Mouse (Mus musculus) myocyte (in vitro differentiated cells): ENCODE results near the gene Rasal3. TPM values are rescaled to one million over a fixed set of nuclear protein-coding genes. Genes with fewer than 3 reads are reported as not detected.

ENCODE experiments used
- H3K27me3 ChIP-seq: one replicate; pipeline ENCODE4 v1.6.1; 2011; ENCODE audit not compliant: control insufficient read depth, insufficient read depth, insufficient read length
- H3K36me3 ChIP-seq: one replicate; pipeline ENCODE4 v1.6.1; 2011; ENCODE audit not compliant: control insufficient read depth, insufficient read depth
- H3K4me2 ChIP-seq: one replicate; pipeline ENCODE4 v1.6.1; 2011; ENCODE audit warnings: low read depth, control low read depth
- H3K4me3 ChIP-seq: one replicate; pipeline ENCODE4 v1.5.1; 2011; ENCODE audit warnings: mild to moderate bottlenecking, control low read depth, moderate library complexity
- H3K79me2 ChIP-seq: one replicate; pipeline ENCODE4 v1.6.1; 2011; ENCODE audit not compliant: control insufficient read depth, insufficient read depth
- H3ac ChIP-seq: one replicate; pipeline ENCODE4 v1.6.1; 2011; ENCODE audit not compliant: control insufficient read depth, insufficient read length
- CEBPB ChIP-seq: IDR thresholded peaks from 2 replicates; pipeline ENCODE4 v1.6.1; 2011; ENCODE audit warnings: mild to moderate bottlenecking, moderate library complexity; ENCODE audit not compliant: poor library complexity, insufficient read depth, severe bottlenecking
- E2F4 ChIP-seq: IDR thresholded peaks from one replicate; pipeline ENCODE4 v1.6.1; 2011; ENCODE audit warnings: mild to moderate bottlenecking, control low read depth, moderate library complexity; ENCODE audit not compliant: insufficient read depth
- MAX ChIP-seq: IDR thresholded peaks from one replicate; pipeline ENCODE4 v1.6.1; 2011; ENCODE audit warnings: low read depth, mild to moderate bottlenecking, control low read depth
- MYOD1 ChIP-seq, 3 experiments: IDR thresholded peaks; one replicate each; pipeline ENCODE4 v1.6.1; 2011; ENCODE audit warnings: control low read depth in 2 of 3, low read depth in 2 of 3, mild to moderate bottlenecking in 2 of 3, moderate library complexity in 1 of 3; ENCODE audit not compliant: insufficient read length in 2 of 3, control insufficient read depth in 1 of 3
- MYOG ChIP-seq, 3 experiments: IDR thresholded peaks; one replicate each; pipeline ENCODE4 v1.6.1; 2011; ENCODE audit warnings: control low read depth in 2 of 3, low read depth in 2 of 3, mild to moderate bottlenecking in 2 of 3; ENCODE audit not compliant: insufficient read length in 2 of 3, control insufficient read depth in 1 of 3, insufficient read depth in 1 of 3
- POLR2A ChIP-seq: IDR thresholded peaks from one replicate; pipeline ENCODE4 v1.6.1; 2011; ENCODE audit warnings: low read depth, mild to moderate bottlenecking, control low read depth, moderate library complexity; ENCODE audit not compliant: insufficient read length
- POLR2AphosphoS2 ChIP-seq: IDR thresholded peaks from one replicate; pipeline ENCODE4 v1.6.1; 2011; ENCODE audit warnings: low read depth, control low read depth; ENCODE audit not compliant: insufficient read length
- REST ChIP-seq: IDR thresholded peaks from one replicate; pipeline ENCODE4 v1.6.1; 2011; ENCODE audit warnings: mild to moderate bottlenecking, control low read depth, moderate library complexity; ENCODE audit not compliant: insufficient read depth, insufficient read length
- SRF ChIP-seq: IDR thresholded peaks from one replicate; pipeline ENCODE4 v1.6.1; 2011; ENCODE audit warnings: low read depth; ENCODE audit not compliant: control insufficient read depth, insufficient read length
- TCF12 ChIP-seq: IDR thresholded peaks from one replicate; pipeline ENCODE4 v1.6.1; 2011; ENCODE audit warnings: mild to moderate bottlenecking, control low read depth; ENCODE audit not compliant: poor library complexity, insufficient read depth, severe bottlenecking
- TCF3 ChIP-seq: IDR thresholded peaks from one replicate; pipeline ENCODE4 v1.6.1; 2011; ENCODE audit warnings: low read depth, control low read depth; ENCODE audit not compliant: insufficient read length
- USF1 ChIP-seq: IDR thresholded peaks from one replicate; pipeline ENCODE4 v1.6.1; 2011; ENCODE audit warnings: low read depth, mild to moderate bottlenecking, control low read depth, moderate library complexity
- polyA plus RNA-seq: library from polyadenylated mRNA; unstranded; fragments of >200 nt; fragmentation: generic; extraction: Trizol; gene quantifications from one replicate; pipeline ENCODE4 v1.2.1, GENCODE M21; 2012; ENCODE audit warnings: missing spikeins

Rasal3 gene
- polyA plus RNA-seq, 1 experiment, result not detected

DNA sequence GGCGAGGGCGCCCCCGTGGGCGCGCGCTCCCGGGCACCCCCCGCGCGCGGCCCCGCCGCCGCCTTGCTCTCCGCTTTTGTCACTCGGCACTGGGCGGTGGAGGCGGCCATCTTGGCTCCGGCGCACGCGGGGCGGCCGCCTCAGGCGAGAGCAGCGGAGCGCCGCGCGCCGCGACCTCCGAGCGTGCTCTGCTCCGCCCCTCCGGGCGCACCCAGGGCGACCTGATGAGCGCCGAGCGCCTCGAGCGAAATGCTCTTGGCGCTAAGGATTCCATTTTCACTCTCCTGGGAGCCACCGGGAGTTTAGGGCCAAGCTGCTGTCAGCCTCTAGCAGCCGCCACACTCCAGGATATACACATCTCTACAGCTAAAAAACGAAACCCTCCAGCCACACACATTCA is 39.1 kb downstream of the Rasal3 start:
- H3ac ChIP-seq, result peak overlapping the region; percentile 87
- no peaks in the 10 kb centered on the region for H3K27me3 ChIP-seq
- H3K36me3 ChIP-seq, result peaks cover 13% of the 10 kb centered on the region
- H3K79me2 ChIP-seq, result peaks cover 21% of the 10 kb centered on the region
- TF ChIP-seq REST, result no peak
- peak in 2 of 3 experiments; percentile 17 to 46 for TF ChIP-seq MYOG (IDR thresholded peaks at IDR 0.05; ENCODE audit: control insufficient read depth in 1 of 3, insufficient read depth in 1 of 3, insufficient read length in 2 of 3, low read depth in 2 of 3)
- no peak for TF ChIP-seq USF1
- TF ChIP-seq TCF12, result no peak
- no peak for TF ChIP-seq MAX
- TF ChIP-seq POLR2AphosphoS2, result peak; percentile 39
- TF ChIP-seq CEBPB, result no peak
- peak; percentile 88 for TF ChIP-seq SRF
- TF ChIP-seq TCF3, result no peak
- peak in 1 of 3 experiments; percentile 30 for TF ChIP-seq MYOD1 (IDR thresholded peaks at IDR 0.05; ENCODE audit: control insufficient read depth in 1 of 3, insufficient read length in 2 of 3, low read depth in 2 of 3)
- TF ChIP-seq E2F4, result no peak
- TF ChIP-seq POLR2A, result no peak
- peak overlapping the region; percentile 82 for H3K4me2 ChIP-seq
- peak overlapping the region; percentile 46 for H3K4me3 ChIP-seq

DNA sequence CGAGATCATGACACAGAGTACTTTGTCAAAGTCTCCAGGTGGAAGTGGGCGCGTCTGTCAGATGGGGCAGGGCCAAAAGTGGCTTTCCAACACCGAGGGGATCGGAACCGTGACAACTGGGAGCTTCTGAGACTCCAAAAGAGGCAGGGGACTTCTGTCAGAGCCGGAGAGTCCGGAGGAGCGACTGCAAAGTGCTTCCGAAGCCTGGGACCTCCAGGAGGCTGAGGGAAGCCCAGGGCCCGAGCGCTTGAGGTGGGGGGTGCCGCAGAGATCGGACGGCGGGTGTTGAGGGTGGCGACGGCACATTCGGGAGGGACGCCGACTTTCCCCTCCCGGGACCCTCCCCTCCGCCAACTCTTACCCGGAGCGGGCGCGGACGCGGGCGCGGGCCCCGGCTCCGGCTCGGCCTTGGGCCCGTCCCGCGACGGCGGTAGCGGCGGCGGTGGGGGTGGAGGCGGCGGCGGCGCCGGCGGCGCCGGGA is 39.5 kb downstream of the Rasal3 start:
- H3K4me2 ChIP-seq, result peak overlapping the region; percentile 94
- peak overlapping the region; percentile 46 for H3K4me3 ChIP-seq
- TF ChIP-seq TCF3 (no peak), CEBPB (no peak), POLR2A (no peak), SRF (no peak), POLR2AphosphoS2 (no peak), MYOG (IDR thresholded peaks at IDR 0.05; ENCODE audit: control insufficient read depth in 1 of 3, insufficient read depth in 1 of 3, insufficient read length in 2 of 3, low read depth in 2 of 3) (no peak), REST (no peak), USF1 (no peak), MYOD1 (IDR thresholded peaks at IDR 0.05; ENCODE audit: control insufficient read depth in 1 of 3, insufficient read length in 2 of 3, low read depth in 2 of 3) (no peak), E2F4 (no peak), TCF12 (no peak), MAX (no peak)
- peak overlapping the region; percentile 87 for H3ac ChIP-seq
- peaks cover 21% of the 10 kb centered on the region for H3K79me2 ChIP-seq
- peaks cover 16% of the 10 kb centered on the region for H3K36me3 ChIP-seq
- no peaks in the 10 kb centered on the region for H3K27me3 ChIP-seq

DNA sequence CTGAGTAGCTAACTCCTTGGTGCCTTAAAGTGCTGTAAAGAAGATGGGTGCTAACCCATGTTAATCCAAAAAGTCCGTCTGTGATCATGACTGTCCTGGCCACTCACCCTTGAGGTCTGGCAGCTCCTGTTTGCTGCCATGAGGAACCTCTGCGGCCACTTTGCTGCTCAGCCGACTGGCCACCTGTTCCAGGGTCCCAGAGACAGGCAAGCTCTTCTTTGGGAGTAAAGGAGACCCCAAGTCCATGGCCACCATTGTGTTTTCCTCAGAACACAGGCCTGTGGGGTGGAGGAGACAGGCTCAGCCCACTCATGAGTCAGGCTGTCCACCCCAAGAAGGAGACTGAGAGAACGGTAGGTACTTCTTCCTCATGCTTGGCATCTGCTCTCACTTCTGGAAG is 40.7 kb downstream of the Rasal3 start:
- peaks cover 27% of the 10 kb centered on the region for H3K36me3 ChIP-seq

DNA sequence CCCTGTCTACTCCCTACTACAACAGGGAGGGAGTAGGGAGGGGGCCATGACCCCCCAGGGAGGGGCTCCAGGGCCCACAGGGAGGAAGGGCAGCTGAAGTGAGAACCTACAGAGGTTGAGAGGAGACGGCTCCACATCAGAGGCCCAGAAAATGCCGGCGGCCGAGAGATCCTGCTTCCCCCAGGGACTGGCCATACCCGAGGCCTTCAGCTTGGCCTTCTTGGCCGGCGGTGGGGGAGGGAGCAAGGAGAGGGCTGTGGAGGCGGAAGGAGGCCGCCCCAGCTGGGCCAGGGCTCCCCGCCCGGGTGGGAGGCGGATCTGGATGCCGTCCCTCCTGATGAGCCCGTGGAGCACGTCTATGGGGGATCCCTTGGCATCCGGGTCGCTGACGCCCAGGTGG is 43.5 kb downstream of the Rasal3 start:
- Histone ChIP-seq H3K4me3 (no peak overlapping the region), H3K27me3 (no peaks in the 10 kb centered on the region), H3K4me2 (no peak overlapping the region), H3K36me3 (peaks cover 38% of the 10 kb centered on the region), H3ac (no peak overlapping the region), H3K79me2 (peaks cover 21% of the 10 kb centered on the region)
- TF ChIP-seq MYOD1 (IDR thresholded peaks at IDR 0.05; ENCODE audit: control insufficient read depth in 1 of 3, insufficient read length in 2 of 3, low read depth in 2 of 3), result no peak
- TF ChIP-seq TCF12, result no peak
- TF ChIP-seq E2F4, result no peak
- TF ChIP-seq MYOG (IDR thresholded peaks at IDR 0.05; ENCODE audit: control insufficient read depth in 1 of 3, insufficient read depth in 1 of 3, insufficient read length in 2 of 3, low read depth in 2 of 3), result no peak
- no peak for TF ChIP-seq POLR2AphosphoS2
- TF ChIP-seq TCF3, result no peak

More for the DNA sequence above, 40.7 kb downstream of the Rasal3 start:
- Histone ChIP-seq H3K79me2 (peaks cover 21% of the 10 kb centered on the region), H3ac (no peak overlapping the region), H3K4me2 (peak overlapping the region; percentile 94), H3K4me3 (peak overlapping the region; percentile 46), H3K27me3 (no peaks in the 10 kb centered on the region)
- TF ChIP-seq REST (no peak), POLR2A (no peak), USF1 (no peak), MYOG (IDR thresholded peaks at IDR 0.05; ENCODE audit: control insufficient read depth in 1 of 3, insufficient read depth in 1 of 3, insufficient read length in 2 of 3, low read depth in 2 of 3) (no peak), CEBPB (no peak), E2F4 (no peak), TCF12 (no peak), MAX (no peak), MYOD1 (IDR thresholded peaks at IDR 0.05; ENCODE audit: control insufficient read depth in 1 of 3, insufficient read length in 2 of 3, low read depth in 2 of 3) (no peak), POLR2AphosphoS2 (no peak), TCF3 (no peak), SRF (no peak)
